Mouse (Mus musculus) kidney, adult 18-20 months (tissue): ENCODE measurements around the gene Ddx19a.
"Not testable (repeated sequence)": the region's sequence is repeated elsewhere in the genome, so short reads cannot be mapped to it uniquely, and the experiment has no call there.

Source experiments
- DNase-seq: peaks from one replicate; pipeline ENCODE4 v3.0.0; 2021

Gene Ddx19a

GRCm38 (mm10) chr8:110969910-110970770, 27.5 kb downstream of the Ddx19a start:
- DNase-seq, result peak; percentile 85

GRCm38 (mm10) chr8:110967326-110967725, 30.3 kb downstream of the Ddx19a start:
- no peak for DNase-seq

- DNase-seq, result peak; percentile 33
These were observed 31.0 kb downstream of the Ddx19a start for GRCm38 (mm10) chr8:110966586-110966985.

GRCm38 (mm10) chr8:110965594-110965993, 32.0 kb downstream of the Ddx19a start:
- peak; percentile 72 for DNase-seq

GRCm38 (mm10) chr8:110964666-110965065, 32.9 kb downstream of the Ddx19a start:
- no peak for DNase-seq

GRCm38 (mm10) chr8:110963051-110963450, 34.5 kb downstream of the Ddx19a start:
- DNase-seq, result no peak

- DNase-seq, result no peak
These were observed 37.7 kb downstream of the Ddx19a start for GRCm38 (mm10) chr8:110959906-110960305.

- no peak for DNase-seq
These were observed 38.4 kb downstream of the Ddx19a start for GRCm38 (mm10) chr8:110959071-110959780.

- not testable (repeated sequence) for DNase-seq
These were observed 39.0 kb downstream of the Ddx19a start for GRCm38 (mm10) chr8:110958553-110958952.

- DNase-seq, result no peak
These were observed 39.5 kb downstream of the Ddx19a start for GRCm38 (mm10) chr8:110958135-110958534.

- DNase-seq, result no peak
These were observed 40.1 kb downstream of the Ddx19a start for GRCm38 (mm10) chr8:110957471-110957870.

- no peak for DNase-seq
These were observed 40.8 kb downstream of the Ddx19a start for GRCm38 (mm10) chr8:110956619-110957450.

GRCm38 (mm10) chr8:110954776-110955175, 42.8 kb downstream of the Ddx19a start:
- DNase-seq, result no peak

GRCm38 (mm10) chr8:110950065-110950484, 47.5 kb downstream of the Ddx19a start:
- DNase-seq, result peak; percentile 24

- no peak for DNase-seq
These were observed 51.9 kb downstream of the Ddx19a start for GRCm38 (mm10) chr8:110945716-110946115.

GRCm38 (mm10) chr8:110944276-110944876, 53.2 kb downstream of the Ddx19a start:
- DNase-seq, result no peak

- DNase-seq, result peak; percentile 84
These were observed 56.1 kb downstream of the Ddx19a start for GRCm38 (mm10) chr8:110941453-110941948.

GRCm38 (mm10) chr8:110940682-110941452, 56.7 kb downstream of the Ddx19a start:
- DNase-seq, result no peak

GRCm38 (mm10) chr8:110938882-110939589, 58.6 kb downstream of the Ddx19a start:
- peak; percentile 56 for DNase-seq

GRCm38 (mm10) chr8:110936217-110936616, 61.4 kb downstream of the Ddx19a start:
- DNase-seq, result no peak

GRCm38 (mm10) chr8:110933272-110933671, 64.3 kb downstream of the Ddx19a start:
- no peak for DNase-seq
